Mouse (Mus musculus) heart, postnatal 4 days (tissue): Measurements from ENCODE around the gene Fam208b. TPM values are rescaled to one million over a fixed set of nuclear protein-coding genes. Genes with fewer than 3 reads are reported as not detected.

Experiments
- total RNA-seq, 2 experiments: library from RNA; stranded (reverse); gene quantifications; 2 replicates each; pipeline ENCODE4 v1.2.3; 2021

The Fam208b gene
- total RNA-seq, 2 experiments from 2014 or later: 20.8 to 22.1 TPM

Other genes starting within 250 kb of the Fam208b start
- gene Gdi2, start 73.0 kb downstream of the Fam208b start, total RNA-seq: 100 to 1,000 TPM; 314 to 323 TPM
- 1 to 10 TPM; 5.4 to 8.4 TPM for gene Asb13, start 22.9 kb upstream of the Fam208b start, total RNA-seq
- not detected for gene Calml3, start 193.2 kb upstream of the Fam208b start, total RNA-seq
- gene Calm4, start 226.6 kb upstream of the Fam208b start, total RNA-seq: not detected
- not detected for gene Calm5, start 243.1 kb upstream of the Fam208b start, total RNA-seq